Mouse (Mus musculus): ENCODE measurements around the gene Aldh1l1. TPM values are rescaled to one million over a fixed set of nuclear protein-coding genes. Genes with fewer than 3 reads are reported as not detected.
"Not testable (repeated sequence)": the region's sequence is repeated elsewhere in the genome, so short reads cannot be mapped to it uniquely, and the experiment has no call there.

Aldh1l1 gene
- polyA plus RNA-seq, 1 experiment: 5.8 TPM

- no peak for TF ChIP-seq CTCF (IDR thresholded peaks at IDR 0.05; ENCODE audit: low read depth, low read length)
- TF ChIP-seq EP300 (IDR thresholded peaks at IDR 0.05; ENCODE audit: insufficient read depth, low read depth, low read length): no peak
- TF ChIP-seq POLR2A (IDR thresholded peaks at IDR 0.05; ENCODE audit: insufficient read depth, low read length): no peak
- Histone ChIP-seq H3K9me3 (replicated peaks; ENCODE audit: control insufficient read depth, insufficient read depth, low read length, poor library complexity, severe bottlenecking) (no peaks in the 10 kb centered on the region), H3K36me3 (ENCODE audit: control insufficient read depth, insufficient read depth, low read length, poor library complexity, severe bottlenecking) (no peaks in the 10 kb centered on the region), H3K27ac (ENCODE audit: insufficient read depth, low read length) (no peak overlapping the region), H3K4me1 (ENCODE audit: control insufficient read depth, insufficient read depth, low read length) (no peaks in the 10 kb centered on the region), H3K9ac (ENCODE audit: low read depth, poor library complexity, severe bottlenecking) (no peak overlapping the region), H3K27me3 (ENCODE audit: control insufficient read depth, insufficient read depth, low read length, poor library complexity, severe bottlenecking) (no peaks in the 10 kb centered on the region), H3K4me3 (ENCODE audit: low read depth, low read length) (no peak overlapping the region)
Measured at GRCm38 (mm10) chr6:90624733-90625132, 138.5 kb downstream of the Aldh1l1 start.

- Histone ChIP-seq H3K4me3 (ENCODE audit: low read depth, low read length) (no peak overlapping the region), H3K4me1 (ENCODE audit: control insufficient read depth, insufficient read depth, low read length) (no peaks in the 10 kb centered on the region), H3K36me3 (ENCODE audit: control insufficient read depth, insufficient read depth, low read length, poor library complexity, severe bottlenecking) (no peaks in the 10 kb centered on the region), H3K27me3 (ENCODE audit: control insufficient read depth, insufficient read depth, low read length, poor library complexity, severe bottlenecking) (no peaks in the 10 kb centered on the region), H3K27ac (ENCODE audit: insufficient read depth, low read length) (no peak overlapping the region), H3K9ac (ENCODE audit: low read depth, poor library complexity, severe bottlenecking) (no peak overlapping the region), H3K9me3 (replicated peaks; ENCODE audit: control insufficient read depth, insufficient read depth, low read length, poor library complexity, severe bottlenecking) (no peaks in the 10 kb centered on the region)
- TF ChIP-seq CTCF (IDR thresholded peaks at IDR 0.05; ENCODE audit: low read depth, low read length): no peak
- TF ChIP-seq EP300 (IDR thresholded peaks at IDR 0.05; ENCODE audit: insufficient read depth, low read depth, low read length): no peak
- TF ChIP-seq POLR2A (IDR thresholded peaks at IDR 0.05; ENCODE audit: insufficient read depth, low read length): no peak
Measured at GRCm38 (mm10) chr6:90625207-90625994, 139.2 kb downstream of the Aldh1l1 start.

GRCm38 (mm10) chr6:90627556-90627955 is 141.3 kb downstream of the Aldh1l1 start:
- TF ChIP-seq POLR2A (IDR thresholded peaks at IDR 0.05; ENCODE audit: insufficient read depth, low read length) (no peak), CTCF (IDR thresholded peaks at IDR 0.05; ENCODE audit: low read depth, low read length) (no peak), EP300 (IDR thresholded peaks at IDR 0.05; ENCODE audit: insufficient read depth, low read depth, low read length) (no peak)
- no peaks in the 10 kb centered on the region for H3K36me3 ChIP-seq (ENCODE audit: control insufficient read depth, insufficient read depth, low read length, poor library complexity, severe bottlenecking)
- no peaks in the 10 kb centered on the region for H3K27me3 ChIP-seq (ENCODE audit: control insufficient read depth, insufficient read depth, low read length, poor library complexity, severe bottlenecking)
- no peaks in the 10 kb centered on the region for H3K4me1 ChIP-seq (ENCODE audit: control insufficient read depth, insufficient read depth, low read length)
- H3K4me3 ChIP-seq (ENCODE audit: low read depth, low read length): no peak overlapping the region
- H3K9me3 ChIP-seq (replicated peaks; ENCODE audit: control insufficient read depth, insufficient read depth, low read length, poor library complexity, severe bottlenecking): no peaks in the 10 kb centered on the region
- H3K9ac ChIP-seq (ENCODE audit: low read depth, poor library complexity, severe bottlenecking): no peak overlapping the region
- no peak overlapping the region for H3K27ac ChIP-seq (ENCODE audit: insufficient read depth, low read length)

- no peak overlapping the region for H3K4me3 ChIP-seq (ENCODE audit: low read depth, low read length)
- no peaks in the 10 kb centered on the region for H3K9me3 ChIP-seq (replicated peaks; ENCODE audit: control insufficient read depth, insufficient read depth, low read length, poor library complexity, severe bottlenecking)
- H3K27ac ChIP-seq (ENCODE audit: insufficient read depth, low read length): no peak overlapping the region
- H3K27me3 ChIP-seq (ENCODE audit: control insufficient read depth, insufficient read depth, low read length, poor library complexity, severe bottlenecking): no peaks in the 10 kb centered on the region
- H3K9ac ChIP-seq (ENCODE audit: low read depth, poor library complexity, severe bottlenecking): no peak overlapping the region
- H3K4me1 ChIP-seq (ENCODE audit: control insufficient read depth, insufficient read depth, low read length): peaks cover 1% of the 10 kb centered on the region
- H3K36me3 ChIP-seq (ENCODE audit: control insufficient read depth, insufficient read depth, low read length, poor library complexity, severe bottlenecking): no peaks in the 10 kb centered on the region
- TF ChIP-seq POLR2A (IDR thresholded peaks at IDR 0.05; ENCODE audit: insufficient read depth, low read length) (no peak), EP300 (IDR thresholded peaks at IDR 0.05; ENCODE audit: insufficient read depth, low read depth, low read length) (no peak), CTCF (IDR thresholded peaks at IDR 0.05; ENCODE audit: low read depth, low read length) (no peak)
Measured at GRCm38 (mm10) chr6:90629506-90629905, 143.3 kb downstream of the Aldh1l1 start.

- Histone ChIP-seq H3K27ac (ENCODE audit: insufficient read depth, low read length) (no peak overlapping the region), H3K9me3 (replicated peaks; ENCODE audit: control insufficient read depth, insufficient read depth, low read length, poor library complexity, severe bottlenecking) (no peaks in the 10 kb centered on the region), H3K36me3 (ENCODE audit: control insufficient read depth, insufficient read depth, low read length, poor library complexity, severe bottlenecking) (no peaks in the 10 kb centered on the region), H3K4me1 (ENCODE audit: control insufficient read depth, insufficient read depth, low read length) (peaks cover 8% of the 10 kb centered on the region), H3K4me3 (ENCODE audit: low read depth, low read length) (no peak overlapping the region), H3K27me3 (ENCODE audit: control insufficient read depth, insufficient read depth, low read length, poor library complexity, severe bottlenecking) (no peaks in the 10 kb centered on the region), H3K9ac (ENCODE audit: low read depth, poor library complexity, severe bottlenecking) (no peak overlapping the region)
- TF ChIP-seq EP300 (IDR thresholded peaks at IDR 0.05; ENCODE audit: insufficient read depth, low read depth, low read length): no peak
- no peak for TF ChIP-seq POLR2A (IDR thresholded peaks at IDR 0.05; ENCODE audit: insufficient read depth, low read length)
- no peak for TF ChIP-seq CTCF (IDR thresholded peaks at IDR 0.05; ENCODE audit: low read depth, low read length)
Measured at GRCm38 (mm10) chr6:90630427-90630826, 144.2 kb downstream of the Aldh1l1 start.

GRCm38 (mm10) chr6:90632526-90632925 is 146.3 kb downstream of the Aldh1l1 start:
- H3K9ac ChIP-seq (ENCODE audit: low read depth, poor library complexity, severe bottlenecking); H3K4me3 ChIP-seq (ENCODE audit: low read depth, low read length); H3K27me3 ChIP-seq (ENCODE audit: control insufficient read depth, insufficient read depth, low read length, poor library complexity, severe bottlenecking); H3K9me3 ChIP-seq (replicated peaks; ENCODE audit: control insufficient read depth, insufficient read depth, low read length, poor library complexity, severe bottlenecking); H3K36me3 ChIP-seq (ENCODE audit: control insufficient read depth, insufficient read depth, low read length, poor library complexity, severe bottlenecking); H3K27ac ChIP-seq (ENCODE audit: insufficient read depth, low read length): not testable (repeated sequence)
- TF ChIP-seq CTCF (IDR thresholded peaks at IDR 0.05; ENCODE audit: low read depth, low read length): peak; percentile 5
- H3K4me1 ChIP-seq (ENCODE audit: control insufficient read depth, insufficient read depth, low read length): peaks cover 14% of the 10 kb centered on the region
